Mouse (Mus musculus) liver, embryonic 11.5 days (tissue): ENCODE data around the gene Gm11397. TPM values are rescaled to one million over a fixed set of nuclear protein-coding genes. Genes with fewer than 3 reads are reported as not detected.
"Not testable (repeated sequence)": the region's sequence is repeated elsewhere in the genome, so short reads cannot be mapped to it uniquely, and the experiment has no call there.

ENCODE experiments used
- ATAC-seq: fragments of 200-750 bp; cut with Nextera tagmentation; replicated peaks from 2 replicates; pipeline ENCODE4 v1.8.0; 2017; ENCODE audit warnings: moderate number of reproducible peaks, mild to moderate bottlenecking, moderate TSS enrichment, moderate library complexity; ENCODE audit not compliant: low FRiP score
- DNase-seq: peaks from one replicate; pipeline ENCODE4 v3.0.0-alpha.2; 2017; ENCODE audit warnings: low spot score
- H3K27ac ChIP-seq: fragments of 300-500 bp; sonication (generic); 2 replicates; pipeline ENCODE4 v1.5.1; 2014; ENCODE audit warnings: mild to moderate bottlenecking, low read depth, low read length, control low read depth
- H3K27me3 ChIP-seq: fragments of 300-500 bp; sonication (generic); replicated peaks from 2 replicates; pipeline ENCODE4 v1.6.1; 2014; ENCODE audit warnings: low read length, mixed read lengths; ENCODE audit not compliant: control insufficient read depth, insufficient read depth
- H3K36me3 ChIP-seq: fragments of 300-500 bp; sonication (generic); 2 replicates; pipeline ENCODE4 v1.6.1; 2014; ENCODE audit warnings: mild to moderate bottlenecking, low read length, moderate library complexity, mixed read lengths; ENCODE audit not compliant: control insufficient read depth, insufficient read depth
- H3K4me1 ChIP-seq: fragments of 300-500 bp; sonication (generic); replicated peaks from 2 replicates; pipeline ENCODE4 v1.6.1; 2014; ENCODE audit warnings: low read length, mixed read lengths; ENCODE audit not compliant: control insufficient read depth, insufficient read depth
- H3K4me2 ChIP-seq: fragments of 300-500 bp; sonication (generic); 2 replicates; pipeline ENCODE4 v1.6.1; 2014; ENCODE audit warnings: mild to moderate bottlenecking, control low read depth, moderate library complexity
- H3K4me3 ChIP-seq: fragments of 300-500 bp; sonication (generic); 2 replicates; pipeline ENCODE4 v1.5.1; 2014; ENCODE audit warnings: low read depth, low read length, control low read depth
- H3K9ac ChIP-seq: fragments of 300-500 bp; sonication (generic); 2 replicates; pipeline ENCODE4 v1.6.1; 2014; ENCODE audit warnings: low read depth, low read length, control low read depth
- H3K9me3 ChIP-seq: fragments of 300-500 bp; sonication (generic); 2 replicates; pipeline ENCODE4 v1.6.1; 2016; ENCODE audit warnings: low read length, inconsistent platforms, mixed read lengths; ENCODE audit not compliant: control insufficient read depth
- WGBS: fragments of 180-500 bp; shearing (Covaris S2); extraction: QIAGEN DNeasy Blood & Tissue Kit; methylation state at CpG from one replicate; pipeline ENCODE4 v1.1.7; 2014; 5-methylcytosine and 5-hydroxymethylcytosine counted together
- polyA plus RNA-seq: library from polyadenylated mRNA; unstranded; fragments of >200 nt; fragmentation: Nextera tagmentation; extraction: Ambion mirVana; gene quantifications from 2 replicates; pipeline ENCODE4 v1.2.1, GENCODE M21; 2014

Gm11397 gene
- polyA plus RNA-seq: not detected in 2 replicates

- H3K9ac ChIP-seq, ATAC-seq, DNase-seq, H3K4me2 ChIP-seq, H3K27me3 ChIP-seq, H3K4me3 ChIP-seq, H3K9me3 ChIP-seq, H3K27ac ChIP-seq, H3K36me3 ChIP-seq, H3K4me1 ChIP-seq: not testable (repeated sequence)
- whole genome bisulfite sequencing: 68% methylated on average over 2 of the region's 2 CpGs
These were observed at the start of gene Gm11397 for GRCm38 (mm10) chr13:33395461-33395860. Gene Gm11397 (plus strand): TSS chr13:33395761.

- not testable (repeated sequence) for H3K27ac ChIP-seq, H3K4me3 ChIP-seq, H3K4me1 ChIP-seq, H3K9ac ChIP-seq, DNase-seq, H3K9me3 ChIP-seq, H3K27me3 ChIP-seq, H3K4me2 ChIP-seq, ATAC-seq, H3K36me3 ChIP-seq
- no CpG with 5 or more reads among the region's 1 CpGs for WGBS
These were observed 38.9 kb upstream of the Gm11397 start for GRCm38 (mm10) chr13:33356666-33357065.

GRCm38 (mm10) chr13:33432714-33433113 lies 37.2 kb downstream of the Gm11397 start:
- H3K36me3 ChIP-seq, H3K4me1 ChIP-seq, H3K4me3 ChIP-seq, H3K4me2 ChIP-seq, H3K27ac ChIP-seq, DNase-seq, H3K9ac ChIP-seq, H3K27me3 ChIP-seq, ATAC-seq, H3K9me3 ChIP-seq: not testable (repeated sequence)

Other genes starting within 250 kb of the Gm11397 start
- gene Serpinb9c, start 236.0 kb upstream of the Gm11397 start, polyA plus RNA-seq: not detected in 2 replicates
- not detected in 2 replicates for gene Serpinb9d, start 202.8 kb upstream of the Gm11397 start, polyA plus RNA-seq
- not detected in 2 replicates for gene Serpinb9e, start 146.1 kb upstream of the Gm11397 start, polyA plus RNA-seq
- not detected in 2 replicates for gene Serpinb9f, start 71.7 kb upstream of the Gm11397 start, polyA plus RNA-seq
- gene Serpinb9g, start 89.0 kb downstream of the Gm11397 start, polyA plus RNA-seq: not detected in 2 replicates